Mouse (Mus musculus) hindbrain, embryonic 10.5 days (tissue): ENCODE measurements around the gene Gopc. TPM values are rescaled to one million over a fixed set of nuclear protein-coding genes. Genes with fewer than 3 reads are reported as not detected.

Source experiments
- DNase-seq: peaks from one replicate; pipeline ENCODE4 v3.0.0-alpha.2; 2017; ENCODE audit warnings: low spot score
- H3K27ac ChIP-seq: fragments of 300-500 bp; sonication (generic); 2 replicates; pipeline ENCODE4 v1.5.1; 2016; ENCODE audit warnings: mild to moderate bottlenecking, moderate library complexity
- H3K27me3 ChIP-seq: fragments of 300-500 bp; sonication (generic); 2 replicates; pipeline ENCODE4 v1.6.1; 2016; ENCODE audit warnings: mild to moderate bottlenecking; ENCODE audit not compliant: poor library complexity, insufficient read depth, severe bottlenecking
- H3K36me3 ChIP-seq: fragments of 300-500 bp; sonication (generic); 2 replicates; pipeline ENCODE4 v1.6.1; 2016; ENCODE audit warnings: mild to moderate bottlenecking, moderate library complexity
- H3K4me1 ChIP-seq: fragments of 300-500 bp; sonication (generic); replicated peaks from 2 replicates; pipeline ENCODE4 v1.6.1; 2016; ENCODE audit warnings: mild to moderate bottlenecking
- H3K4me3 ChIP-seq: fragments of 300-500 bp; sonication (generic); 2 replicates; pipeline ENCODE4 v1.5.1; 2016; ENCODE audit warnings: mild to moderate bottlenecking, moderate library complexity
- H3K9me3 ChIP-seq: fragments of 300-500 bp; sonication (generic); 2 replicates; pipeline ENCODE4 v1.6.1; 2016; ENCODE audit warnings: mild to moderate bottlenecking, moderate library complexity
- WGBS: fragments of 180-500 bp; shearing (Covaris S2); methylation state at CpG from one replicate; pipeline ENCODE4 v1.1.7; 2016; 5-methylcytosine and 5-hydroxymethylcytosine counted together
- polyA plus RNA-seq: library from polyadenylated mRNA; unstranded; fragments of >200 nt; fragmentation: Nextera tagmentation; extraction: Ambion mirVana; gene quantifications from 2 replicates; pipeline ENCODE4 v1.2.1, GENCODE M21; 2016

Gopc gene
- polyA plus RNA-seq, result 17.7 and 18.0 TPM in 2 replicates

DNA sequence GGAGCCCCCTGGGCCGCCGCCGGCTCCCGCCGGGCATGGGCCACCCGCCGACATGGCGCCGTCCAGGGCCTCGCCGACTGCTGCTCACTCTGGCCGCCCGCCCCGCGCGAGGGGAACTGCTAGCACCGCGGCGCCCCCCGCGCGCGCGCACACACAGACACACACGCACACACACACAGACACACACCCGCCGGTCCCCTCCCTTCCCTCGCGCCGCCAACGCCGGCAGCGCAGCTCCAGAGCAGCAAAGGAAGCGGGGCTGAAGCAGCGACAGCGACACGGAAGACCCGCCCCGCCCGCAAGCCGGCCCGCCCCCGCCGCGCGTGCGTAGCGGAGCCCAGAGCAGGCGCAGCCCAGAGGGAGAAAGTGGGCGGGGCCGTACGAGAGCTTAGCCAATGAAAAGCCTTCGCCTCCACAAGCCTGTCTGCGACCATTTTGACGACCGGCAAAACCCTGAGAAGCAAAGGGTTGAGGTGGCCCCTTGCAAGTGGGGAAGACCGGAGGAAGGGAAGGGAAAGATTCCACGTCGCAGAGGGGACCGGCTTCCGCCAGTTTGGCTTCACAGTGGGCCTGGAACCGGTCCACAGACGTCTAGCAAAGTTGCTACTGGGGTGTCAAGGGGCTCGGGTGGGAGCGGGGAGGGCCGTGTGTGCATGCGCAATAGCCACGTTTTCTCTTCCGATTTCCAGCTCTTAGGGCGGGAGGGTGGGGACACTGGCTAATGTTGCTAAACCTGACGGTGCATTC, at the start of gene Gopc:
Gene Gopc, minus strand, starts transcription at position 280 of the 747 bp plus-strand sequence.
- peak within 1 kb of the TSS; percentile 97 for H3K27ac ChIP-seq
- no peaks in the 10 kb centered on the region for H3K9me3 ChIP-seq
- H3K4me3 ChIP-seq, result peak within 1 kb of the TSS; percentile 94
- DNase-seq, result peak; percentile 96
- no peaks in the 10 kb centered on the region for H3K27me3 ChIP-seq
- peaks cover 26% of the 10 kb centered on the region for H3K4me1 ChIP-seq
- WGBS, result under 1% methylated on average over 68 of the region's 71 CpGs
- H3K36me3 ChIP-seq, result no peaks in the 10 kb centered on the region

DNA sequence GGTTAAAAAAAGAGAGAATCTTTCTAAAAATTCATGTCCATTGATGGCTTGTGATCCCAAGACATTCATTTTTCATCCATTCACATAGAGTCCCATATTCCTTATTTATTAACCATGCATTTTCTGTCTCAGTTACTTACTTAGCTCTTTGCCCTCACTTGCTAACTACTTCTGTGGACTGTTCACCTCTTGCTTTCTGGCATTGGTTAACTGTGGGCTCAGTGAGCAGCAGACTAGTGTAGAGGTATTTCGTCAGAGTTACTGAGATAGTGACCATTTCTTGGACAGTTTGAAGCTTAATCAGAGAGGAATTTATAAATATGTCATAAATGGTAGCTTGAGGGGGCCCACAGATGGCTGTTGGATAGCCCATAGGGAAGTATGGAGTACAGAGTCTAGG, 49.0 kb upstream of the Gopc start:
- Histone ChIP-seq H3K4me1 (peaks cover 5% of the 10 kb centered on the region; the same call in 1 of the 2 replicates), H3K4me3 (no peak overlapping the region), H3K27me3 (no peaks in the 10 kb centered on the region), H3K9me3 (no peaks in the 10 kb centered on the region), H3K36me3 (peaks cover 67% of the 10 kb centered on the region), H3K27ac (no peak overlapping the region)
- DNase-seq, result no peak
- 95% methylated on average over 1 of the region's 1 CpGs for WGBS

DNA sequence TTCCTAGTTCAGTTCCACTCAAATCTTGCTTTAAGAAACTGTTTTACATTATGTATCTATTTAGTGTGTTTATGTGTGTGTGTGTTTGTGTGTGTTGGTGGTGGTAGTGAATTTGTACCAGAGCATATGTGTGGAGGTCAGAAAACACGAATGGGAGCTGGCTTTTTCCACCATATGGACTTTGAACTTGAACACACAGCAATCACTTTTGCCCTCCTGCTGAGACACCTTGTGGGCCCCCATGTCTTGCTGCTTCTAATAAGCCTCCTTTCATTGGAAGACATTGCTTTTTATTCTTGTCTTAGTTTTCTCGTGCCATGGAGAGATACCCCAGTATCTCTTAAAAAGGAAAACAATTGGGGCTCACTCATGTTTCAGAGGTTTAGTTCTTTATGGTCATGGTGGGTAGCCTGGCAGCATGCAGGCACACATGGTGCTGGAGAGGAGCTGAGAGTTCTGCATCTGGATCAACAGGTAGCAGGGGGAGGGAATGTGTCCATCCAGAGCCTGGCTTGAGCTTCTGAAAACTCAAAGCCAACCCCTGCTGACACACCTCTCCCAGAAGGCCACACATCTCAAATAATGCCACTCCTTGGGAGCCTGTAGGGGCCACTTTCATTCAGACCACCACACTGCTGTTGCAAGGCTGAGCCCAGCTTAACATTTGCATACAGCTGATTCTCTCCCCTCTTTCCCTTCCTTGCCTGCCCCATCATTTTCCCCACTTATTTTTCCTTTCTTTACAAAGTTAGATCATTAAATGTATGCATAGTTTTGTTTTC, 45.9 kb upstream of the Gopc start:
- 43% methylated on average over 2 of the region's 2 CpGs for WGBS
- no peak overlapping the region for H3K27ac ChIP-seq

DNA sequence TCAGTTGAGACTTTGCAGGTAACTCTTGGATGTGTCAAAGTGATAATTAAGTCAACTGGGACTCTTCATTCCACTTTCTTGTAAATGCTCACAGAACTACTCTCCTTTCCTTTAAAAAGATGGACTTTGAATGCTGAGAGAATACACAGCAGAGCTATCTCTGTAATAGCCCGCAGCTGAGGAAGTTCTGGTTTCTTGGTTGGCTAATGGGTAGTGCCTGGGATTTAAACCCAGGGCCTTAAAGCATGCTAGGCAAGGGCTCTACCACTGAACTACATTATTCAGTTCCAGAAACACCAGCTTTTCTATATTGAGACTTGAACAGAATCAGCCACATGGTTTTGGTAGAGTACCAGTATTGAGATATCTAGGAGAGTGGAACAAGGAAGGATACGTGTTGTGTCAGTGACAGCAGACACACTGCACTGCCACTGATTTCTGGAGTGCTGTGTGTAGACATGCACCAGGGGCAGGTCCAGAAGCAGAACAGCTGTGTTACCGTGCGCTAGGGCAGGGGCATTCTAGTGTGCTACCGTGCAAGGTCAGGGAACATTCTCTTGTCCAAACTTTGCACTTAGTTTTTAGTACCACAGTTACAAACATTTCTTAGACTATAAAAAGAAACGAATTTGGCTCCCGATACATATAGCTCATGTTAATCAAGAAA, 44.5 kb upstream of the Gopc start:
- peaks cover 22% of the 10 kb centered on the region for H3K36me3 ChIP-seq
- no peak overlapping the region for H3K4me3 ChIP-seq
- H3K27ac ChIP-seq, result no peak overlapping the region
- no peaks in the 10 kb centered on the region for H3K27me3 ChIP-seq
- no peak for DNase-seq
- H3K9me3 ChIP-seq, result no peaks in the 10 kb centered on the region
- H3K4me1 ChIP-seq, result peaks cover 5% of the 10 kb centered on the region; the same call in 1 of the 2 replicates
- WGBS, result 91% methylated on average over 7 of the region's 7 CpGs

More for the DNA sequence above, 45.9 kb upstream of the Gopc start:
- DNase-seq, result no peak
- H3K4me1 ChIP-seq, result peaks cover 5% of the 10 kb centered on the region; the same call in 1 of the 2 replicates
- no peaks in the 10 kb centered on the region for H3K9me3 ChIP-seq
- peaks cover 35% of the 10 kb centered on the region for H3K36me3 ChIP-seq
- no peak overlapping the region for H3K4me3 ChIP-seq
- no peaks in the 10 kb centered on the region for H3K27me3 ChIP-seq

DNA sequence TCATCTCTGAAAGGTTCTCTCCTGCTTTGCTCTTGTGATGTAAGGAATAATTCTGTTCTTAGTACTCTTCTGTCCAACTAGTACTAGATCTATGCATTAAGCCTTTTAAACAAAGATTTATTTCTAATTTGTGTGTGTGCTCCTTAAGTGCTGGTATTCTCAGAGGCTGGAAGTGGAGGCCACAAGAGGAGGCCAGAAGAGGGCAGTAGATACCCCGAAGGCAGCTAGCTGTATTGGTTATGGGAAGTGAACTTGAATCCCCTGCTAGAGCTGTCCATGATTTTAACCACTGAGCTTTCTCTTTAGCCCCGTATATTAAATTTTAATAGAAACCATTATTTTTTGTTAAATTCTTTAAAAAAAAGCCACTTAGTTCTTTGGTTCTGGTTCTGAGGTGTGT, 41.2 kb upstream of the Gopc start:
- no peak overlapping the region for H3K4me3 ChIP-seq
- no peak for DNase-seq

DNA sequence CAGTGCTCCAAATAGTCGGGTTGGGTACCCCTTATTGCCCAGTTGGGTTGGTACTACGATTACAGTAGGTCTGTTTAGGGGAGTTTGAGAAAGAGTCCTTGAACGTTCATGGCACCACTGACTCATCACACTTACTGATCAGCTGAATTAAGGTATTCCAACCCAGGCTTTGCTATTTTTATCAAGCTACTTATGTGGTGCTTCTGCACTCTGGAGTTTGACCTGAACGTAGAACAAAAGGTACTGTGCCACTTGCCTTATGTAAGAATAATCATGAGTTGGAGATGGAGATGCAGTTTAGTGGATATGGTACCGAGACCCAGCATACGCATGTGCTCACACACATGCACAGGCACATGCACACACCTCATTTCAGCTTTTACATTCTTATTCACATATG, 39.8 kb upstream of the Gopc start:
- peaks cover 16% of the 10 kb centered on the region for H3K4me1 ChIP-seq
- H3K36me3 ChIP-seq, result peaks cover 7% of the 10 kb centered on the region; the same call in 1 of the 2 replicates
- H3K27me3 ChIP-seq, result no peaks in the 10 kb centered on the region
- WGBS, result 94% methylated on average over 6 of the region's 6 CpGs
- no peak for DNase-seq
- no peak overlapping the region for H3K27ac ChIP-seq
- H3K4me3 ChIP-seq, result no peak overlapping the region
- H3K9me3 ChIP-seq, result no peaks in the 10 kb centered on the region

More for the DNA sequence above, 41.2 kb upstream of the Gopc start:
- Histone ChIP-seq H3K27ac (no peak overlapping the region), H3K4me1 (peaks cover 18% of the 10 kb centered on the region), H3K27me3 (no peaks in the 10 kb centered on the region), H3K9me3 (no peaks in the 10 kb centered on the region), H3K36me3 (peaks cover 7% of the 10 kb centered on the region; the same call in 1 of the 2 replicates)
- WGBS, result 86% methylated on average over 2 of the region's 2 CpGs

DNA sequence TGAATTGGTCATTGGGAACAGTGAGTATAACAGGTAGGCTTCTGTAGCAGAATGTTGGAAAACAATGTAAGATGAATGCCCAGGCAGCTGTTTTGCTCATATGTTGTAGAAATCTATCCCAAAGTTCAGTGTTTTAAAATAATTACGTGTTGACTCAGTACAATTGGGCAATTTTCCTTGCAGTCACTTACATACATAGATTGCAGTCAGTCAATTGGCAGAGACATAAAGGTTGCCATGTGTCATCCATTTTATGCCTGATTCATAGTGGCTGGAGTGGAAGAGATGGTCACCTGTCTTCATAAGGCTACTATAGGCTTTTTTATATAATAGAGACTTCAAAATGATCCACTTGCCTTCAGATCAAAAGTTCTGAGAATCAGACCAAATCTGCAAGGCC, 38.6 kb upstream of the Gopc start:
- Histone ChIP-seq H3K27ac (no peak overlapping the region), H3K4me3 (no peak overlapping the region), H3K4me1 (peaks cover 17% of the 10 kb centered on the region), H3K27me3 (no peaks in the 10 kb centered on the region), H3K36me3 (peaks cover 7% of the 10 kb centered on the region; the same call in 1 of the 2 replicates), H3K9me3 (no peaks in the 10 kb centered on the region)
- 91% methylated on average over 1 of the region's 1 CpGs for WGBS
- no peak for DNase-seq

DNA sequence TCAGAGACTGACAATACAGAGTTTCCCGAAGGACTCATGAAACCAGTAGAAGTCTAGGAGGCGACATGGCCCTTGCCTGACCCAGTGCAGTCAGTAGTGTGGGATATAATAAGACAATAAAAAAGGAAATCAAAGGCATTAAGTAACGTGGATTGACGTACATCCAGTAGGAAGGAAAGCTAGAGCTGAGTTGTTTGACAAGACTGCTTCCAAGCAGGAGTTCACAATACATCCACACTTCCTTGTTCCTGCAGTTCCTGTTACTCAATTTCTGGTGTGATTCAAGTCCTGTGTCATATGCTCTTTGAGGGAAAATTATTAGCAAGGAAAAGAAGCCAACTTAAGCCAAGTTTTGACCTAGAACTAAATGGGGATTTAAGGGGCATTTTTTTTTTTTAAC, 37.5 kb upstream of the Gopc start:
- H3K9me3 ChIP-seq, result no peaks in the 10 kb centered on the region

DNA sequence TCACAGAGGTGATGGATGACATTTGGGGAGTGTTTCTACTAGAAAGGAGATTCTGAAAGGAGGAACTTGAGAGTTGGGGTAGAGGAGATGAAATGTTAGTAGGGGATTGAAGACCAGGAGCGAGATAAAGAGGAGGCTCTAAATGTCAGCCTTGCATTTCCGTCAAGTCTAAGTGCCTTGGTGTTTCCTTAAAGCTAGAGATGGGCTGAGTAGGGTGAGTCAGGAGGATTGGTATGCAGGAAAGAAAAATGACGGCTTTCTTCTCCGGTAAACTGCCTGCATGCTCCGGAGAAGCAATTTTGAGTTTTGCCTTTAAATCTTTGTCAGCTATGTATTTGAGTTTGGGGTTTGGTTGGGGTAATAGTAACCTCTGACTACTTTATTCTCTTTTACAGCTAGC, 37.0 kb upstream of the Gopc start:
- Histone ChIP-seq H3K27me3 (no peaks in the 10 kb centered on the region), H3K9me3 (no peaks in the 10 kb centered on the region), H3K36me3 (peaks cover 7% of the 10 kb centered on the region; the same call in 1 of the 2 replicates), H3K27ac (peak overlapping the region; percentile 96; the same call in 1 of the 2 replicates), H3K4me3 (peak overlapping the region; percentile 93), H3K4me1 (peaks cover 17% of the 10 kb centered on the region)
- DNase-seq, result no peak
- 77% methylated on average over 5 of the region's 5 CpGs for WGBS

More for the DNA sequence above, 37.5 kb upstream of the Gopc start:
- peak overlapping the region; percentile 93 for H3K4me3 ChIP-seq
- no peaks in the 10 kb centered on the region for H3K27me3 ChIP-seq
- no peak overlapping the region for H3K27ac ChIP-seq
- H3K36me3 ChIP-seq, result peaks cover 7% of the 10 kb centered on the region; the same call in 1 of the 2 replicates
- H3K4me1 ChIP-seq, result peaks cover 17% of the 10 kb centered on the region
- no peak for DNase-seq
- 87% methylated on average over 4 of the region's 4 CpGs for WGBS

DNA sequence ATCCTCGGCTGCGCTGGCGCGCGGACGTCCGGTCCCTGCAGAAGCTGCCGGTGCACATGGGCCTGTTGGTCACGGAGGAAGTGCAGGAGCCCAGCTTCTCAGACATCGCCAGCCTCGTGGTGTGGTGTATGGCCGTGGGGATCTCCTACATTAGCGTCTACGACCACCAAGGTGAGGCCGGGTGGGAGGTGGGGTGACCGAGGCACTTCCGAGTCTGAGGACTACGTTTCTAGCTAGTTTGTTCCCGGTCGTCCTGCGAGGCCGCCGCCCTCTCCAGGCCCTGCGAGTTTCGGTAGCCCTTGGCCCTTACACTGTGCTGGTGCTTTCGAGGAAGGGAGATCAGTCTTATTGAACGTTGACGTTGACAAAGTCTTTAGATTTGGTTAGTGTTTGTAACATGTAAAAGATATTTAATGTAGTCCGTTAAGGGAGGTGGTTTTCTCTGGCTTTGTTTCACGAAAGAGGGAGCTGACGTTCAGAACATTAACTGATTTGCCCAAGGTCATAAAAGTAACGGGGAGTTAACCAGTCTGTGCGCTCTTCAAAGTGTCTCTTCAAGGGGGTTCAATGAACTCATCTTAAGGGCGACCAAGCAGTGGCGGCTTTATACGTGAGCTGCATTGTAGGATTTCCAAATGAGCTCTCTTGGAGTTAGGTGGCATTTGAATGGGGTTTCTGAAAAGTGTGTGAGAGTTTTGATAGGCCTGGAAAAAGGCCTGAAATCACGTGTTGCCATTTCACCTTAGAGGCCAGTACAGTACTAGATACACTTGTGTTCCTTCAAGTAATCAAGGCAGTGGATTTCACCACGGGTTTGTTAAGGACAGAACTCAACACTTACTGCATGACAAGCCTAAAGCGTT, 36.3 kb upstream of the Gopc start:
- Histone ChIP-seq H3K27ac (peak overlapping the region; percentile 96), H3K36me3 (peaks cover 7% of the 10 kb centered on the region; the same call in 1 of the 2 replicates), H3K9me3 (no peaks in the 10 kb centered on the region), H3K27me3 (no peaks in the 10 kb centered on the region), H3K4me1 (peaks cover 17% of the 10 kb centered on the region), H3K4me3 (peak overlapping the region; percentile 93)
- DNase-seq, result peak; percentile 15
- 3% methylated on average over 39 of the region's 39 CpGs for WGBS

DNA sequence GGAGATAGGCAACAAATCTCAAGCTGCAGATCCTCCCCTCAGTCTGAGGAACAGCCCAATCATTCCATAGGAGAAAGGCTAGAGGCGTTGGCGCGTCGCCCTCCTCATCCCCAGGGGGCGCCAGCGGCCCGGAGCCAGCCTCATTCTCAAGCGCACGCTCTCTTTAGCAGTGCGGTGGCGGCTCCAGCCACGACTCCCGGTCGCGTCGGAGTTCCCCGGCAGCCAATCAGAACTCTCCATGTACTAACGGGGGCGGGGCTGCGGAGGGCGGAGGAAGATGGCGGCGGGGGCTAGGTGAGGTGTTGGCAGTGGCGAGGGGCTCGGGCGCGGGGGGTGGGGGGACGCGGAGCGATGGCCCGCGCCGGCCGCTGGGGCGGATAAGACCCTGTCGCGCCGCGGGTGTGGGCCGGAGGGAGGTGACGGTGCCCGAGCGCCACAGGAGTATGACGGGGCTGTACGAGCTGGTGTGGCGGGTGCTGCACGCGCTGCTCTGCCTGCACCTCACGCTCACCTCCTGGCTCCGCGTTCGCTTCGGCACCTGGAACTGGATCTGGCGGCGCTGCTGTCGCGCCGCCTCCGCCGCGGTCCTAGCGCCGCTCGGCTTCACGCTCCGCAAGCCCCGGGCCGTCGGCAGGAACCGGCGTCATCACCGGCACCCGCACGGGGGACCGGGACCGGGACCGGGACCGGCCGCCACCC, 35.5 kb upstream of the Gopc start, which contains the start of gene Nus1:
Gene Nus1, plus strand, starts transcription at position 249 of the 699 bp plus-strand sequence.
- Histone ChIP-seq H3K4me1 (peaks cover 17% of the 10 kb centered on the region), H3K36me3 (peaks cover 7% of the 10 kb centered on the region; the same call in 1 of the 2 replicates), H3K27ac (peak within 1 kb of the TSS; percentile 96), H3K27me3 (no peaks in the 10 kb centered on the region), H3K9me3 (no peaks in the 10 kb centered on the region), H3K4me3 (peak within 1 kb of the TSS; percentile 93)
- DNase-seq, result peak; percentile 98
- WGBS, result under 1% methylated on average over 79 of the region's 79 CpGs
